Mouse (Mus musculus): Measurements from ENCODE around the gene Noa1. TPM values are rescaled to one million over a fixed set of nuclear protein-coding genes. Genes with fewer than 3 reads are reported as not detected.

Noa1 gene
- polyA plus RNA-seq, 1 experiment = 13.7 TPM

DNA sequence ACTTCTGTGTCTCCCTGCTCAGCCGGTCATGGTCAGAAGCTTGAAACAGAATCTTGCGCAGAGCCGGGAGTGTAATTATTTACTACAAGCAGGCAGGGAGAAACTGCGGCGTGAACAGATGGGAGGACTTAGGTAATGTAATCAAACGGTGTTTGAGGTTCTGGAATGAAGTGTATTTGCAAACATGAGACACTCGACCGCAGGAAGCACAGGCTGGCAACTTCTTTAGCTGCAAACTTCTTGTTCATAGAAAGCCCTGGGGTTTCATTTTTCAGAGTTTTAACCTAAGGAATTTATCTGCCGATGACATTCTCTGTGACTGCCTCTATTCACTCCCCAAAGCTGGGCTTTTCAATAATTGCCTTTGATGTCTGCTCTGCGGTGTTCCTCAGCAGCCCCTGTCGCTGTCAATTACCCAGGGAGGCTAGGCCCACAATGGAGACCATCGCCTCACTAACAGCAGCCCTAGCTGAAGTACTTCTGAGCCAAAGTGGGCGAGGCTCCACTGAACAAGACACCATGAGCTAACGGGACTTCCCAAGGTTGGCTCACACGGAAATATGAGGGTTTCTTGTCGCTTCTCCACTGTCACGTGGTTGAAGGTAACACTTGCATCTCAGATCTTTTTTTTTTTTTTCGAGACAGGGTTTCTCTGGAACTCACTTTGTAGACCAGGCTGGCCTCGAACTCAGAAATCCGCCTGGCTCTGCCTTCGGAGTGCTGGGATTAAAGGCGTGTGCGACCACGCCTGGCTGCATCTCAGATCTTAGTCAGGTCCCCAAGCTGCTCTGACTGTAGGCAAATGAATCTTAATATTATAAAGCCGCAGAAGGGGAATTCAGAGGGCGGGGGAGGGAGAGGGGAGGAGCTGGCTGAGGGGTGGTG is 63.9 kb downstream of the Noa1 start:
- TF ChIP-seq POLR2A (IDR thresholded peaks at IDR 0.05; ENCODE audit: low read depth, low read length) (no peak), CTCF (IDR thresholded peaks at IDR 0.05; ENCODE audit: borderline replicate concordance, insufficient read depth, low read length) (no peak)
- Histone ChIP-seq H3K4me3 (ENCODE audit: insufficient read depth, low read length) (peak overlapping the region; percentile 29), H3K4me1 (ENCODE audit: control insufficient read depth, insufficient read depth, low read length) (no peaks in the 10 kb centered on the region; the same call in 1 of the 2 replicates), H3K27ac (ENCODE audit: insufficient read depth, low read length) (no peak overlapping the region)

DNA sequence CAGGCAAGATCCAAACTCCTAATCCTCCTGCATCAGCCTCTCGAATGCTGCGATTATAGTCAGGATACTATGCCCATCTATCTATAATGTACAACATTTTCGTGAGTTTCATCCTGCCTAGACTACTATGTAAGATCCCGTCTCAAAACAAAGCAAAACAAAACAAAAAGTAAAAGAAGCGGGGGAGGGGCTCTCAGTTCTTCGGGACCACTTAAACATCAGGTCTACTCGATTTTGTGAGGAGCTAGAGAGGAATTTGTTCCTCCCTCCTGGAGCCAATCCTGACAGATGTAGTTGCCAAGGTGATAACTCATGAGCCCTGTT is 64.5 kb downstream of the Noa1 start:
- Histone ChIP-seq H3K4me3 (ENCODE audit: insufficient read depth, low read length) (peak overlapping the region; percentile 29), H3K27ac (ENCODE audit: insufficient read depth, low read length) (no peak overlapping the region), H3K4me1 (ENCODE audit: control insufficient read depth, insufficient read depth, low read length) (no peaks in the 10 kb centered on the region; the same call in 1 of the 2 replicates)
- TF ChIP-seq POLR2A (IDR thresholded peaks at IDR 0.05; ENCODE audit: low read depth, low read length) = no peak
- no peak for TF ChIP-seq CTCF (IDR thresholded peaks at IDR 0.05; ENCODE audit: borderline replicate concordance, insufficient read depth, low read length)

DNA sequence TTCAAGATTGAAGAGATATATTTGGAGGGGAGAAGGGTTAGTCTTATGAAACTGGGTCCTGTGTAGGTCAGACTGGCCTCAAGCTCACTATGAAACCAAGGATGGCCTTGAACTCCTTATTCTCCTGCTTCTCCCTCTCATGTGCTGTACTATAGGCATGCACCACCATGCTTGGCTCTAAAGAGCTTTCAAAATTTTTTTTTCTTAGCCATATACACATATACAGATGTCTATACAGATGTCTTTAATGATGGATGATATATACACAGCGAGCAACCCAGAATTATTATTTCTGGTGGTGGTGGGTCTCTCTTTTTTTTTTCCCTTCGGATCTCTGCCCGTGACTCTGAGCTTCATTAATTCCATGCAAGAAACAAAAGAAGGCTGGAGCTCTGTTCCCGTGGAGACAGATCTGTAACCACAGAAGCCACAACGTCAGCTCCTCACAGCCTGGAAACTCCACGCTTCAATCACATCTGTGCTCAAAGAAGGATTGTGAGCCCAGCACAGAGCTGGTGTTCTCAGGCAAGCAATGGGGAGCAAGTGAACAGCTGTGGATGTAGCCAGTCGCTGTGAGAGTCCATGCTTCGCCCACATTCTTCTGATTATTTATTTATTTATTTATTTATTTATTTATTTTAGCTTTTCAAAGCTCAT is 65.4 kb downstream of the Noa1 start:
- Histone ChIP-seq H3K4me1 (ENCODE audit: control insufficient read depth, insufficient read depth, low read length) (no peaks in the 10 kb centered on the region; the same call in 1 of the 2 replicates), H3K27ac (ENCODE audit: insufficient read depth, low read length) (no peak overlapping the region), H3K4me3 (ENCODE audit: insufficient read depth, low read length) (no peak overlapping the region)
- TF ChIP-seq POLR2A (IDR thresholded peaks at IDR 0.05; ENCODE audit: low read depth, low read length) = no peak
- no peak for TF ChIP-seq CTCF (IDR thresholded peaks at IDR 0.05; ENCODE audit: borderline replicate concordance, insufficient read depth, low read length)

Other genes starting within 250 kb of the Noa1 start
- gene Hopx, start 195.0 kb downstream of the Noa1 start, polyA plus RNA-seq (2011; ENCODE audit: insufficient read length, low read depth, missing spikeins) = 3.4 and 6.3 TPM in 2 replicates
- 1.8 and 2.2 TPM in 2 replicates for gene Spink2, start 98.6 kb downstream of the Noa1 start, polyA plus RNA-seq (2011; ENCODE audit: insufficient read length, low read depth, missing spikeins)
- 31.1 and 36.4 TPM in 2 replicates for gene Rest, start 44.6 kb downstream of the Noa1 start, polyA plus RNA-seq (2011; ENCODE audit: insufficient read length, low read depth, missing spikeins)
- 84.9 and 88.8 TPM in 2 replicates for gene Polr2b, start 63 bp upstream of the Noa1 start, polyA plus RNA-seq (2011; ENCODE audit: insufficient read length, low read depth, missing spikeins)
- gene Igfbp7, start 98.0 kb upstream of the Noa1 start, polyA plus RNA-seq (2011; ENCODE audit: insufficient read length, low read depth, missing spikeins) = 406 and 784 TPM in 2 replicates

All from embryonic fibroblast, embryonic 13.5 days (primary cell).